Mouse (Mus musculus) cerebellum, postnatal 4 days (tissue): Measurements from ENCODE around the gene Traip.
A peak's percentile ranks its signal among the peaks of the same experiment; 100 is the strongest.

Experiments
- DNase-seq, 2 experiments: peaks; one replicate each; pipeline ENCODE4 v3.0.0; 2022; ENCODE audit warnings: low spot score in 2 of 2, mixed read lengths in 1 of 2

Gene Traip

GRCm38 (mm10) chr9:107949922-107950235 is at the start of gene Traip:
Gene Traip, plus strand, starts transcription at chr9:107950136.
- no peak for DNase-seq

- DNase-seq, result peak; percentile 72 to 89
These were observed 48.9 kb upstream of the Traip start for GRCm38 (mm10) chr9:107900840-107901626.

- DNase-seq, result no peak
These were observed 48.4 kb upstream of the Traip start for GRCm38 (mm10) chr9:107901627-107901914.

GRCm38 (mm10) chr9:107904726-107905125 is 45.2 kb upstream of the Traip start:
- DNase-seq, result peak; percentile 92 to 94

- DNase-seq, result no peak
These were observed 43.5 kb upstream of the Traip start, which contains the start of gene Mst1r for GRCm38 (mm10) chr9:107906252-107906966. Gene Mst1r, plus strand, starts transcription at chr9:107906873.

- no peak for DNase-seq
These were observed 42.8 kb upstream of the Traip start for GRCm38 (mm10) chr9:107906967-107907800.

- DNase-seq, result no peak
These were observed 42.2 kb upstream of the Traip start for GRCm38 (mm10) chr9:107907801-107908120.

GRCm38 (mm10) chr9:107908410-107909158 is 41.4 kb upstream of the Traip start:
- DNase-seq, result no peak

GRCm38 (mm10) chr9:107910025-107910769 is 39.7 kb upstream of the Traip start:
- DNase-seq, result no peak

- no peak for DNase-seq
These were observed 35.0 kb upstream of the Traip start for GRCm38 (mm10) chr9:107914764-107915420.

GRCm38 (mm10) chr9:107917895-107918608 is 31.9 kb upstream of the Traip start:
- no peak for DNase-seq

GRCm38 (mm10) chr9:107918884-107919283 is 31.1 kb upstream of the Traip start:
- DNase-seq, result no peak

- DNase-seq, result no peak
These were observed 30.5 kb upstream of the Traip start for GRCm38 (mm10) chr9:107919441-107919840.

- no peak for DNase-seq
These were observed 26.9 kb upstream of the Traip start for GRCm38 (mm10) chr9:107923021-107923420.

- no peak for DNase-seq
These were observed 26.0 kb upstream of the Traip start for GRCm38 (mm10) chr9:107923956-107924355.

GRCm38 (mm10) chr9:107925251-107925650 is 24.7 kb upstream of the Traip start:
- no peak for DNase-seq

- DNase-seq, result no peak
These were observed 23.0 kb upstream of the Traip start for GRCm38 (mm10) chr9:107926920-107927420.

GRCm38 (mm10) chr9:107927749-107928148 is 22.2 kb upstream of the Traip start:
- peak in 1 of 2 experiments; percentile 25 for DNase-seq

- no peak for DNase-seq
These were observed 21.8 kb upstream of the Traip start, which contains the start of gene Actl11 for GRCm38 (mm10) chr9:107928169-107928568. Gene Actl11, plus strand, starts transcription at chr9:107928469.

- no peak for DNase-seq
These were observed 17.7 kb upstream of the Traip start for GRCm38 (mm10) chr9:107932221-107932620.
